Comparison of ENCODE assay signal across 9 mouse cellular contexts in the genomic region with DNA sequence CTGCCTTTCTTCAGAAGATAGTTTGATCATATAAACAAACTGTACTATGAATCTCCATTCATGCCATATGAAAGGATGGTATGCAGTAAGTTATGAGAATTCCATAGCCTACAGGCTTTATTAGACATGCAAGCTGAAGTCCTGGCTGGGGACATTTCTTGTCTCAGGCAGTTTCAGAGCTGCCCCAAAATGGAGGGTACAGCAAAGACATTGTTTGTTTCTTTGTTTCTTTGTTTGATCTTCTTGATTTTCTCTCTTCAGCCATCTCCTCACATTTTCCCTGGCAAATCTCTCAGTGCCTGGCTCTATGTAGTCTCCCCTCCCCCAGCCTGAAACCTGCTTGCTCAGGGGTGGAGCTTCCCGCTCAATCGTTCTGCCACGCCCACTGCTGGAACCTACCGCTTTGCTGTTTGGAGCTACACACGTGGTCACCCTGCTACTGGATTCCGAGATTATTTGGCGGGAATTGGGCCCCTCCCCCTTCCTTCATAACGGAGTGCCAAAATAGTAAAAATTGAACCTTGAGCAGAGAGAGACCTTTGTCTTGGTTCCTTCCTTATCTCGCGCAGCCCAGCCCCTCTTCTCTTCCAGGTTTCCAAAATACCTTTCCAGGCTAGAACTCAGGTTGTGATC. TPM values are rescaled to one million over a fixed set of nuclear protein-coding genes. Genes with fewer than 3 reads are reported as not detected.
DNase-seq lines count a peak whose midpoint lies in the region; ATAC-seq and TF ChIP-seq lines count a peak whose summit lies in the region.
"Not testable (repeated sequence)": the region's sequence is repeated elsewhere in the genome, so short reads cannot be mapped to it uniquely, and the experiment has no call there.
"Had no signal": no experiment of that assay in that cellular context is flagged by ENCODE, and none has a peak within 500 bp of the region (broad histone marks: within the 10 kb centered on the region; RNA-seq: fewer than 3 reads in every experiment).

No protein-coding gene starts in this region.

- not testable (repeated sequence) for ATAC-seq in embryonic facial prominence, embryonic 12.5 days (ENCODE audit: insufficient number of reproducible peaks, insufficient read depth, low FRiP score, low TSS enrichment); forebrain, postnatal 0 days; hindbrain, embryonic 14.5 days (ENCODE audit: low FRiP score); midbrain, embryonic 16.5 days; stomach, embryonic 16.5 days (ENCODE audit: insufficient read depth, low FRiP score)
- 0 out of 2 replicates have a peak, but pooled peaks have one; percentile 23 for ATAC-seq in liver, embryonic 15.5 days (ENCODE audit: insufficient read depth)

- H3K4me1 ChIP-seq in embryonic facial prominence, embryonic 12.5 days; forebrain, postnatal 0 days (ENCODE audit: insufficient read depth); hindbrain, embryonic 14.5 days (replicated peaks; ENCODE audit: control insufficient read depth, insufficient read depth, low read length); midbrain, embryonic 16.5 days (ENCODE audit: control insufficient read depth, insufficient read depth, low read length); stomach, embryonic 16.5 days (ENCODE audit: control insufficient read depth, insufficient read depth, low read length): not testable (repeated sequence)
- peaks cover 17% of the 10 kb centered on the region for H3K4me1 ChIP-seq in liver, embryonic 15.5 days (replicated peaks)

- peaks cover 18% of the 10 kb centered on the region for H3K27me3 ChIP-seq in embryonic facial prominence, embryonic 12.5 days
- H3K27me3 ChIP-seq in forebrain, postnatal 0 days (ENCODE audit: insufficient read depth, low read length); midbrain, embryonic 16.5 days (ENCODE audit: control insufficient read depth, insufficient read depth, low read depth, low read length): not testable (repeated sequence)
- peaks cover 17% of the 10 kb centered on the region for H3K27me3 ChIP-seq in hindbrain, embryonic 14.5 days (ENCODE audit: control insufficient read depth, insufficient read depth, low read length)
- peaks cover 33% of the 10 kb centered on the region for H3K27me3 ChIP-seq in liver, embryonic 15.5 days
- H3K27me3 ChIP-seq in stomach, embryonic 16.5 days (ENCODE audit: control insufficient read depth, insufficient read depth, low read length): peaks cover 13% of the 10 kb centered on the region

- H3K4me2 ChIP-seq in embryonic facial prominence, embryonic 12.5 days (replicated peaks): peak overlapping the region; percentile 38
- H3K4me2 ChIP-seq in forebrain, postnatal 0 days (ENCODE audit: low read depth): peak overlapping the region; percentile 28
- H3K4me2 ChIP-seq in hindbrain, embryonic 14.5 days (replicated peaks): peak overlapping the region; percentile 40
- H3K4me2 ChIP-seq in liver, embryonic 15.5 days: peak overlapping the region; percentile 53
- H3K4me2 ChIP-seq in midbrain, embryonic 16.5 days (ENCODE audit: low read length): peak overlapping the region; percentile 40
- 0 out of 2 replicates have a peak overlapping the region, but pooled peaks have one; percentile 12 for H3K4me2 ChIP-seq in stomach, embryonic 16.5 days (ENCODE audit: low read depth, low read length)

- not testable (repeated sequence) for H3K9me3 ChIP-seq in embryonic facial prominence, embryonic 12.5 days; forebrain, postnatal 0 days (ENCODE audit: low read length); hindbrain, embryonic 14.5 days (ENCODE audit: control insufficient read depth, low read length); liver, embryonic 15.5 days (replicated peaks); midbrain, embryonic 16.5 days (replicated peaks; ENCODE audit: control insufficient read depth, low read length, poor library complexity, severe bottlenecking); stomach, embryonic 16.5 days (replicated peaks; ENCODE audit: control insufficient read depth, low read length)

- H3K9ac ChIP-seq in embryonic facial prominence, embryonic 12.5 days; hindbrain, embryonic 14.5 days; liver, embryonic 15.5 days; midbrain, embryonic 16.5 days (ENCODE audit: low read depth, low read length); stomach, embryonic 16.5 days (ENCODE audit: low read length): not testable (repeated sequence)
- H3K9ac ChIP-seq in forebrain, postnatal 0 days: peak overlapping the region; percentile 31; the same call in 1 of the 2 replicates

- 5% methylated on average over 10 of the region's 10 CpGs for WGBS in embryonic facial prominence, embryonic 12.5 days
- 1% methylated on average over 10 of the region's 10 CpGs for WGBS in forebrain, postnatal 0 days
- 4% methylated on average over 10 of the region's 10 CpGs for WGBS in hindbrain, embryonic 14.5 days
- WGBS in liver, embryonic 15.5 days (ENCODE audit: insufficient replicate concordance): 3% methylated on average over 10 of the region's 10 CpGs
- WGBS in midbrain, embryonic 16.5 days: 4% methylated on average over 10 of the region's 10 CpGs
- WGBS in stomach, embryonic 16.5 days: 4% methylated on average over 10 of the region's 10 CpGs

- DNase-seq in MEL-GATA-1-ER (ENCODE audit: extremely low read depth, low read depth): peak; percentile 39
- peak; percentile 32 for DNase-seq in forebrain, postnatal 0 days
- DNase-seq in hindbrain, embryonic 14.5 days (ENCODE audit: low spot score): peak; percentile 24
- peak; percentile 37 for DNase-seq in kidney, postnatal 10 days

- not testable (repeated sequence) for H3K27ac ChIP-seq in embryonic facial prominence, embryonic 12.5 days; forebrain, postnatal 0 days (ENCODE audit: low read depth, low read length); hindbrain, embryonic 14.5 days; liver, embryonic 15.5 days (replicated peaks); midbrain, embryonic 16.5 days (ENCODE audit: low read length); stomach, embryonic 16.5 days (ENCODE audit: low read length)

- not testable (repeated sequence) for H3K36me3 ChIP-seq in embryonic facial prominence, embryonic 12.5 days; forebrain, postnatal 0 days (ENCODE audit: insufficient read depth); hindbrain, embryonic 14.5 days (replicated peaks; ENCODE audit: control insufficient read depth, insufficient read depth); liver, embryonic 15.5 days (replicated peaks); midbrain, embryonic 16.5 days (ENCODE audit: control insufficient read depth, insufficient read depth, low read length); stomach, embryonic 16.5 days (ENCODE audit: control insufficient read depth, insufficient read depth, low read length)

- not testable (repeated sequence) for TF ChIP-seq CTCF in forebrain, postnatal 0 days (IDR thresholded peaks at IDR 0.05; ENCODE audit: low read depth)

- H3K4me3 ChIP-seq in embryonic facial prominence, embryonic 12.5 days: peak overlapping the region; percentile 7; the same call in 1 of the 2 replicates
- peak overlapping the region; percentile 7; the same call in 1 of the 2 replicates for H3K4me3 ChIP-seq in forebrain, postnatal 0 days (ENCODE audit: low read depth, low read length)
- H3K4me3 ChIP-seq in hindbrain, embryonic 14.5 days (replicated peaks; ENCODE audit: low read length): 0 out of 2 replicates have a peak overlapping the region, but pooled peaks have one; percentile 7
- H3K4me3 ChIP-seq in liver, embryonic 15.5 days (replicated peaks): 0 out of 2 replicates have a peak overlapping the region, but pooled peaks have one; percentile 14
- peak overlapping the region; percentile 18 for H3K4me3 ChIP-seq in midbrain, embryonic 16.5 days (ENCODE audit: low read depth, low read length)
- not testable (repeated sequence) for H3K4me3 ChIP-seq in stomach, embryonic 16.5 days (replicated peaks; ENCODE audit: low read length)

RNA-seq across cellular contexts. Expression of a gene that starts 23.6 kb away (rescaled TPM):
- 6.0 and 6.5 TPM in 2 replicates for polyA plus RNA-seq in embryonic facial prominence, embryonic 12.5 days (2016; fragmentation: Nextera tagmentation; extraction: Ambion mirVana)
- 13.5 and 14.9 TPM in 2 replicates for total RNA-seq in forebrain, postnatal 0 days (2014; rRNA removed)
- polyA plus RNA-seq in forebrain, postnatal 0 days (2015; fragmentation: Nextera tagmentation; extraction: Ambion mirVana): 13.9 and 14.6 TPM in 2 replicates
- polyA plus RNA-seq in hindbrain, embryonic 14.5 days (2014; fragmentation: Nextera tagmentation; extraction: Ambion mirVana): 9.6 and 11.6 TPM in 2 replicates
- polyA plus RNA-seq in liver, embryonic 15.5 days (2015; fragmentation: Nextera tagmentation; extraction: Ambion mirVana): 27.2 and 28.0 TPM in 2 replicates
- 6.8 and 9.0 TPM in 2 replicates for polyA plus RNA-seq in midbrain, embryonic 16.5 days (2015; fragmentation: Nextera tagmentation; extraction: Ambion mirVana)
- polyA plus RNA-seq in stomach, embryonic 16.5 days (2015; fragmentation: Nextera tagmentation; extraction: Ambion mirVana): 17.7 and 20.2 TPM in 2 replicates
- polyA plus RNA-seq: CD4-positive, CD25-positive, alpha-beta regulatory T cell, adult 4 months had no signal

RNA-seq across cellular contexts. Expression of a gene that starts 25.4 kb away (rescaled TPM):
- polyA plus RNA-seq in embryonic facial prominence, embryonic 12.5 days (2016; fragmentation: Nextera tagmentation; extraction: Ambion mirVana): 1.4 and 1.8 TPM in 2 replicates
- total RNA-seq in forebrain, postnatal 0 days (2014; rRNA removed): 1.7 and 2.4 TPM in 2 replicates
- polyA plus RNA-seq in forebrain, postnatal 0 days (2015; fragmentation: Nextera tagmentation; extraction: Ambion mirVana): 11.7 and 13.7 TPM in 2 replicates
- polyA plus RNA-seq in hindbrain, embryonic 14.5 days (2014; fragmentation: Nextera tagmentation; extraction: Ambion mirVana): 11.7 and 20.3 TPM in 2 replicates
- polyA plus RNA-seq in liver, embryonic 15.5 days (2015; fragmentation: Nextera tagmentation; extraction: Ambion mirVana): 1.7 and 2.6 TPM in 2 replicates
- polyA plus RNA-seq in midbrain, embryonic 16.5 days (2015; fragmentation: Nextera tagmentation; extraction: Ambion mirVana): 7.8 and 9.2 TPM in 2 replicates
- polyA plus RNA-seq in stomach, embryonic 16.5 days (2015; fragmentation: Nextera tagmentation; extraction: Ambion mirVana): 2.1 and 3.1 TPM in 2 replicates
